Mouse (Mus musculus) heart, adult 2 months (tissue): ENCODE results near the gene Ddx21. TPM values are rescaled to one million over a fixed set of nuclear protein-coding genes. Genes with fewer than 3 reads are reported as not detected.
"Not testable (repeated sequence)": the region's sequence is repeated elsewhere in the genome, so short reads cannot be mapped to it uniquely, and the experiment has no call there.

ENCODE experiments used
- DNase-seq, 2 experiments: peaks; one replicate each; pipeline ENCODE4 v3.0.0; 2021
- H3K27ac ChIP-seq: fragments of 200-600 bp; 2 replicates; pipeline ENCODE4 v1.8.1; 2022
- H3K27me3 ChIP-seq: fragments of 200-500 bp; 2 replicates; pipeline ENCODE4 v1.6.1; 2012; ENCODE audit warnings: mild to moderate bottlenecking, low read length, inconsistent platforms, mixed read lengths; ENCODE audit not compliant: control insufficient read depth, insufficient read depth
- H3K36me3 ChIP-seq: fragments of 200-500 bp; 2 replicates; pipeline ENCODE4 v1.6.1; 2012; ENCODE audit warnings: low read length, inconsistent platforms; ENCODE audit not compliant: control insufficient read depth, insufficient read depth
- H3K4me1 ChIP-seq: fragments of 200-500 bp; 2 replicates; pipeline ENCODE4 v1.6.1; 2011; ENCODE audit warnings: low read length; ENCODE audit not compliant: control insufficient read depth, insufficient read depth
- H3K4me3 ChIP-seq: fragments of 200-600 bp; 2 replicates; pipeline ENCODE4 v1.8.1; 2022
- H3K79me2 ChIP-seq: fragments of 200-500 bp; replicated peaks from 2 replicates; pipeline ENCODE4 v1.6.1; 2012; ENCODE audit warnings: mild to moderate bottlenecking, inconsistent platforms, low read length, moderate library complexity, mixed read lengths; ENCODE audit not compliant: control insufficient read depth, insufficient read depth
- H3K9ac ChIP-seq: fragments of 200-500 bp; 2 replicates; pipeline ENCODE4 v1.6.1; 2012; ENCODE audit warnings: low read depth, mild to moderate bottlenecking, control low read depth, inconsistent platforms, low read length, mixed read lengths
- CTCF ChIP-seq: fragments of 200-600 bp; IDR thresholded peaks from 2 replicates; pipeline ENCODE4 v1.8.1; 2022; ENCODE audit warnings: antibody characterized with exemption, mild to moderate bottlenecking, moderate library complexity
- EP300 ChIP-seq: fragments of 200-500 bp; IDR thresholded peaks from 2 replicates; pipeline ENCODE4 v1.6.1; 2011; ENCODE audit warnings: low read depth, low read length, control low read depth; ENCODE audit not compliant: insufficient read depth
- POLR2A ChIP-seq: fragments of 200-500 bp; IDR thresholded peaks from 2 replicates; pipeline ENCODE4 v1.6.1; 2011; ENCODE audit warnings: mild to moderate bottlenecking, low read depth, low read length, control low read depth; ENCODE audit not compliant: insufficient read depth
- WGBS: fragments of 180-500 bp; shearing (Covaris S2); methylation state at CpG from one replicate; pipeline ENCODE4 v1.1.7; 2018; 5-methylcytosine and 5-hydroxymethylcytosine counted together
- intact Hi-C: fragments of 180-260 bp; cut with DNase I; formaldehyde crosslinking; loops from one replicate; pipeline ENCODE4 v1.15.1; 2025
- polyA plus RNA-seq: library from polyadenylated mRNA; depleted of rRNA; stranded (reverse); fragments of >200 nt; gene quantifications from 2 replicates; pipeline ENCODE4 v1.2.3, GENCODE M21; 2012
- total RNA-seq, 2 experiments: library from RNA; stranded (reverse); gene quantifications; 2 replicates each; pipeline ENCODE4 v1.2.3; 2021

Gene Ddx21
- total and polyA plus RNA-seq, 3 experiments = 7.0 to 30.3 (median 30.2) TPM

GRCm38 (mm10) chr10:62603233-62604030, 1.4 kb upstream of the Ddx21 start:
- H3K9ac ChIP-seq = no peak overlapping the region
- H3K27me3 ChIP-seq = no peaks in the 10 kb centered on the region
- no peak overlapping the region for H3K4me3 ChIP-seq
- no peak overlapping the region for H3K27ac ChIP-seq
- peaks cover 2% of the 10 kb centered on the region for H3K4me1 ChIP-seq
- intact Hi-C loops = loop anchor here (2.0 kb wide), 1 partner anchor 47 kb away; the partner anchor contains the start of gene Ddx50
- H3K36me3 ChIP-seq = no peaks in the 10 kb centered on the region
- DNase-seq = no peak
- peaks cover 4% of the 10 kb centered on the region; the same call in 1 of the 2 replicates for H3K79me2 ChIP-seq
- TF ChIP-seq CTCF (no peak), POLR2A (no peak), EP300 (no peak)
- WGBS = 84% methylated on average over 12 of the region's 12 CpGs

GRCm38 (mm10) chr10:62601833-62602176, 276 bp downstream of the Ddx21 start:
- TF ChIP-seq CTCF (no peak), POLR2A (no peak), EP300 (no peak)
- Histone ChIP-seq H3K36me3 (no peaks in the 10 kb centered on the region), H3K27ac (peak overlapping the region; percentile 71), H3K4me3 (peak overlapping the region; percentile 80), H3K4me1 (peaks cover 2% of the 10 kb centered on the region), H3K79me2 (peaks cover 4% of the 10 kb centered on the region; the same call in 1 of the 2 replicates), H3K27me3 (no peaks in the 10 kb centered on the region), H3K9ac (peak overlapping the region; percentile 77)
- intact Hi-C loops = loop anchor here (2.0 kb wide), 1 partner anchor 49 kb away; the partner anchor contains the start of gene Ddx50
- no peak for DNase-seq
- 0% methylated on average over 23 of the region's 23 CpGs for WGBS

GRCm38 (mm10) chr10:62601053-62601791, 859 bp downstream of the Ddx21 start:
- Histone ChIP-seq H3K79me2 (peaks cover 4% of the 10 kb centered on the region; the same call in 1 of the 2 replicates), H3K4me3 (peak overlapping the region; percentile 80), H3K27me3 (no peaks in the 10 kb centered on the region), H3K27ac (peak overlapping the region; percentile 71; the same call in 1 of the 2 replicates), H3K36me3 (no peaks in the 10 kb centered on the region), H3K4me1 (peaks cover 2% of the 10 kb centered on the region), H3K9ac (no peak overlapping the region)
- DNase-seq = no peak
- intact Hi-C loops = no loop called here
- WGBS = 10% methylated on average over 20 of the region's 20 CpGs
- TF ChIP-seq EP300 = no peak
- TF ChIP-seq CTCF = no peak
- TF ChIP-seq POLR2A = no peak

- 79% methylated on average over 6 of the region's 6 CpGs for WGBS
- intact Hi-C loops = no loop called here
- no peaks in the 10 kb centered on the region for H3K27me3 ChIP-seq
Observed at GRCm38 (mm10) chr10:62600056-62600455, 2.0 kb downstream of the Ddx21 start.

GRCm38 (mm10) chr10:62599311-62599710, 2.8 kb downstream of the Ddx21 start:
- H3K27ac ChIP-seq, H3K27me3 ChIP-seq, H3K79me2 ChIP-seq, H3K36me3 ChIP-seq, DNase-seq, intact Hi-C loops, H3K4me3 ChIP-seq, H3K4me1 ChIP-seq, H3K9ac ChIP-seq: not testable (repeated sequence)
- WGBS = 96% methylated on average over 3 of the region's 3 CpGs

More at GRCm38 (mm10) chr10:62600056-62600455, 2.0 kb downstream of the Ddx21 start:
- TF ChIP-seq CTCF (no peak), EP300 (no peak), POLR2A (no peak)
- H3K4me3 ChIP-seq = no peak overlapping the region
- no peak for DNase-seq
- H3K36me3 ChIP-seq = no peaks in the 10 kb centered on the region
- peaks cover 4% of the 10 kb centered on the region; the same call in 1 of the 2 replicates for H3K79me2 ChIP-seq
- no peak overlapping the region for H3K9ac ChIP-seq
- H3K4me1 ChIP-seq = peaks cover 2% of the 10 kb centered on the region
- no peak overlapping the region for H3K27ac ChIP-seq

- Histone ChIP-seq H3K4me1 (no peaks in the 10 kb centered on the region; the same call in 1 of the 2 replicates), H3K36me3 (peaks cover 9% of the 10 kb centered on the region), H3K27me3 (no peaks in the 10 kb centered on the region), H3K9ac (no peak overlapping the region), H3K79me2 (no peaks in the 10 kb centered on the region), H3K27ac (no peak overlapping the region), H3K4me3 (no peak overlapping the region)
- WGBS = 71% methylated on average over 7 of the region's 7 CpGs
- TF ChIP-seq CTCF (no peak), POLR2A (no peak)
- no peak for DNase-seq
- intact Hi-C loops = loop anchor here (5.0 kb wide), 1 partner anchor 90 kb away; no protein-coding TSS in a partner anchor
Observed at GRCm38 (mm10) chr10:62592496-62592895, 9.6 kb downstream of the Ddx21 start.
